Mouse (Mus musculus) CH12.LX (cell line): ENCODE measurements at regions not wholly inside any gene's neighbourhood (a gene's known extent, or its start where the extent isn't known, plus 50 kb on each side); places are given as distances from the start of the nearest gene placed in this dataset.

Source experiments
- DNase-seq: peaks from one replicate; pipeline ENCODE4 v3.0.0-alpha.2; 2013; ENCODE audit errors: extremely low read depth
- H3K27ac ChIP-seq: 2 replicates; pipeline ENCODE4 v1.5.1; 2012; ENCODE audit warnings: low read depth, mild to moderate bottlenecking, control low read depth, moderate library complexity; ENCODE audit not compliant: insufficient read depth
- H3K27me3 ChIP-seq: replicated peaks from 2 replicates; pipeline ENCODE3; 2012; ENCODE audit warnings: inconsistent platforms
- H3K36me3 ChIP-seq, 2 experiments: replicated peaks in 1 of 2; 2 replicates each; pipeline versions ENCODE3 to v1.6.1; 2012; ENCODE audit warnings: inconsistent platforms in 1 of 2, low read length in 1 of 2, mild to moderate bottlenecking in 1 of 2, mixed read lengths in 1 of 2, moderate library complexity in 1 of 2; ENCODE audit not compliant: control insufficient read depth in 1 of 2, insufficient read depth in 1 of 2
- H3K4me1 ChIP-seq, 2 experiments: 2 replicates each; pipeline ENCODE4 v1.6.1; 2012; ENCODE audit warnings: inconsistent platforms in 1 of 2, moderate library complexity in 1 of 2; ENCODE audit not compliant: insufficient read depth in 2 of 2, control insufficient read depth in 1 of 2
- H3K4me2 ChIP-seq: 2 replicates; pipeline ENCODE4 v1.6.1; 2012; ENCODE audit warnings: low read depth, mild to moderate bottlenecking, control low read depth; ENCODE audit not compliant: poor library complexity, insufficient read depth, severe bottlenecking
- H3K4me3 ChIP-seq, 3 experiments: fragments of 150-350 bp in 1 of 3; sonication (generic) in 1 of 3; replicated peaks in 1 of 3; 2 replicates each; pipeline versions ENCODE3 to v1.5.1; 2011 to 2012; ENCODE audit warnings: low read depth in 2 of 3, low read length in 2 of 3, mild to moderate bottlenecking in 2 of 3, moderate library complexity in 2 of 3, control low read depth in 1 of 3, improper control_type of control experiment in 1 of 3, inconsistent platforms in 1 of 3, mixed read lengths in 1 of 3; ENCODE audit not compliant: poor library complexity in 1 of 3
- H3K79me2 ChIP-seq: replicated peaks from 2 replicates; pipeline ENCODE4 v1.6.1; 2012; ENCODE audit warnings: mild to moderate bottlenecking, moderate library complexity; ENCODE audit not compliant: control insufficient read depth, poor library complexity, insufficient read depth, severe bottlenecking; ENCODE audit errors: extremely low read depth
- H3K9ac ChIP-seq: 2 replicates; pipeline ENCODE4 v1.6.1; 2012; ENCODE audit warnings: low read depth, mild to moderate bottlenecking, control low read depth, moderate library complexity; ENCODE audit not compliant: insufficient read depth
- H3K9me3 ChIP-seq: replicated peaks from 2 replicates; pipeline ENCODE3; 2012; ENCODE audit warnings: low read length, inconsistent platforms, mixed read lengths
- BHLHE40 ChIP-seq: IDR thresholded peaks from 2 replicates; pipeline ENCODE4 v1.6.1; 2011; ENCODE audit warnings: mild to moderate bottlenecking, low read depth, low read length, improper control_type of control experiment
- CHD1 ChIP-seq: IDR thresholded peaks from 2 replicates; pipeline ENCODE4 v1.6.1; 2012; ENCODE audit warnings: low read depth, low read length, improper control_type of control experiment, inconsistent platforms
- CHD2 ChIP-seq: IDR thresholded peaks from 2 replicates; pipeline ENCODE4 v1.6.1; 2011; ENCODE audit warnings: low read length, improper control_type of control experiment
- CTCF ChIP-seq, 2 experiments: IDR thresholded peaks in 1 of 2; conservative IDR thresholded peaks in 1 of 2; 2 replicates each; pipeline ENCODE4 v1.5.1; 2011 to 2012; ENCODE audit warnings: low read depth in 2 of 2, low read length in 2 of 2, improper control_type of control experiment in 1 of 2, inconsistent platforms in 1 of 2, mild to moderate bottlenecking in 1 of 2, moderate library complexity in 1 of 2
- E2F4 ChIP-seq: IDR thresholded peaks from 2 replicates; pipeline ENCODE4 v1.6.1; 2011; ENCODE audit warnings: low read depth, low read length, improper control_type of control experiment; ENCODE audit not compliant: insufficient replicate concordance
- ELF1 ChIP-seq: IDR thresholded peaks from 2 replicates; pipeline ENCODE4 v1.6.1; 2014; ENCODE audit warnings: low read depth, mild to moderate bottlenecking, inconsistent platforms, low read length, improper control_type of control experiment
- EP300 ChIP-seq: IDR thresholded peaks from 2 replicates; pipeline ENCODE4 v1.6.1; 2011; ENCODE audit warnings: low read length, improper control_type of control experiment
- ETS1 ChIP-seq: conservative IDR thresholded peaks from 2 replicates; pipeline ENCODE4 v1.6.1; 2012; ENCODE audit warnings: low read depth, mild to moderate bottlenecking, inconsistent platforms, low read length, improper control_type of control experiment, moderate library complexity
- GABPA ChIP-seq: IDR thresholded peaks from 2 replicates; pipeline ENCODE4 v1.6.1; 2012; ENCODE audit warnings: low read depth, low read length, improper control_type of control experiment, inconsistent platforms; ENCODE audit not compliant: insufficient replicate concordance
- HCFC1 ChIP-seq: IDR thresholded peaks from 2 replicates; pipeline ENCODE4 v1.6.1; 2012; ENCODE audit warnings: low read depth, mild to moderate bottlenecking, inconsistent platforms, low read length, improper control_type of control experiment
- IRF4 ChIP-seq: IDR thresholded peaks from 2 replicates; pipeline ENCODE4 v1.6.1; 2014; ENCODE audit warnings: low read depth, mild to moderate bottlenecking, inconsistent platforms, low read length, improper control_type of control experiment
- JUN ChIP-seq: IDR thresholded peaks from 2 replicates; pipeline ENCODE4 v1.6.1; 2011; ENCODE audit warnings: low read depth, mild to moderate bottlenecking, low read length, improper control_type of control experiment, moderate library complexity; ENCODE audit not compliant: insufficient read depth
- JUND ChIP-seq: conservative IDR thresholded peaks from 2 replicates; pipeline ENCODE4 v1.6.1; 2011; ENCODE audit warnings: low read depth, low read length, improper control_type of control experiment
- KAT2A ChIP-seq: IDR thresholded peaks from 2 replicates; pipeline ENCODE4 v1.6.1; 2012; ENCODE audit warnings: low read length, improper control_type of control experiment, inconsistent platforms; ENCODE audit not compliant: insufficient replicate concordance
- MAFK ChIP-seq: IDR thresholded peaks from 2 replicates; pipeline ENCODE4 v1.6.1; 2011; ENCODE audit warnings: low read length, improper control_type of control experiment; ENCODE audit not compliant: insufficient replicate concordance
- MAZ ChIP-seq: IDR thresholded peaks from 2 replicates; pipeline ENCODE4 v1.6.1; 2012; ENCODE audit warnings: low read depth, mild to moderate bottlenecking, inconsistent platforms, low read length, improper control_type of control experiment, moderate library complexity
- MEF2A ChIP-seq: IDR thresholded peaks from 2 replicates; pipeline ENCODE4 v1.6.1; 2014; ENCODE audit warnings: low read depth, mild to moderate bottlenecking, inconsistent platforms, low read length, improper control_type of control experiment, borderline replicate concordance
- MYC ChIP-seq: IDR thresholded peaks from 2 replicates; pipeline ENCODE4 v1.6.1; 2011; ENCODE audit warnings: low read depth, mild to moderate bottlenecking, improper control_type of control experiment, low read length
- NELFE ChIP-seq: IDR thresholded peaks from 2 replicates; pipeline ENCODE4 v1.6.1; 2011; ENCODE audit warnings: low read depth, low read length, improper control_type of control experiment
- NRF1 ChIP-seq: IDR thresholded peaks from 2 replicates; pipeline ENCODE4 v1.6.1; 2014; ENCODE audit warnings: low read depth, mild to moderate bottlenecking, inconsistent platforms, low read length, improper control_type of control experiment, moderate library complexity
- POLR2A ChIP-seq: IDR thresholded peaks from 2 replicates; pipeline ENCODE4 v1.6.1; 2011; ENCODE audit warnings: low read depth, mild to moderate bottlenecking, improper control_type of control experiment, low read length
- POLR2AphosphoS2 ChIP-seq: IDR thresholded peaks from 2 replicates; pipeline ENCODE4 v1.6.1; 2011; ENCODE audit warnings: low read depth, low read length, improper control_type of control experiment
- RAD21 ChIP-seq: IDR thresholded peaks from 2 replicates; pipeline ENCODE4 v1.6.1; 2011; ENCODE audit warnings: low read depth, mild to moderate bottlenecking, low read length, improper control_type of control experiment, moderate library complexity
- SIN3A ChIP-seq: IDR thresholded peaks from 2 replicates; pipeline ENCODE4 v1.6.1; 2012; ENCODE audit warnings: low read length, improper control_type of control experiment, inconsistent platforms
- SMC3 ChIP-seq: IDR thresholded peaks from 2 replicates; pipeline ENCODE4 v1.6.1; 2011; ENCODE audit warnings: low read depth, low read length, improper control_type of control experiment
- TBP ChIP-seq: conservative IDR thresholded peaks from 2 replicates; pipeline ENCODE4 v1.6.1; 2011; ENCODE audit warnings: low read depth, low read length, improper control_type of control experiment
- TCF12 ChIP-seq: IDR thresholded peaks from 2 replicates; pipeline ENCODE4 v1.6.1; 2014; ENCODE audit warnings: low read depth, mild to moderate bottlenecking, inconsistent platforms, low read length, improper control_type of control experiment
- UBTF ChIP-seq: IDR thresholded peaks from 2 replicates; pipeline ENCODE4 v1.6.1; 2012; ENCODE audit warnings: low read depth, mild to moderate bottlenecking, inconsistent platforms, low read length, improper control_type of control experiment, moderate library complexity
- USF1 ChIP-seq: IDR thresholded peaks from 2 replicates; pipeline ENCODE4 v1.6.1; 2014; ENCODE audit warnings: low read depth, mild to moderate bottlenecking, inconsistent platforms, low read length, improper control_type of control experiment
- USF2 ChIP-seq: conservative IDR thresholded peaks from 2 replicates; pipeline ENCODE4 v1.6.1; 2011; ENCODE audit warnings: low read depth, low read length, improper control_type of control experiment
- ZC3H11A ChIP-seq: IDR thresholded peaks from 2 replicates; pipeline ENCODE4 v1.6.1; 2012; ENCODE audit warnings: low read depth, mild to moderate bottlenecking, inconsistent platforms, low read length, improper control_type of control experiment
- ZKSCAN1 ChIP-seq: IDR thresholded peaks from 2 replicates; pipeline ENCODE4 v1.6.1; 2012; ENCODE audit warnings: low read depth, inconsistent platforms, low read length, improper control_type of control experiment, borderline replicate concordance
- ZMIZ1 ChIP-seq: IDR thresholded peaks from 2 replicates; pipeline ENCODE4 v1.6.1; 2012; ENCODE audit warnings: low read depth, mild to moderate bottlenecking, inconsistent platforms, low read length, improper control_type of control experiment
- ZNF384 ChIP-seq: IDR thresholded peaks from 2 replicates; pipeline ENCODE4 v1.6.1; 2012; ENCODE audit warnings: low read depth, low read length, improper control_type of control experiment, inconsistent platforms
- dilution Hi-C: fragments of 300-500 bp; cut with MboI; formaldehyde crosslinking; loops from 2 replicates; pipeline ENCODE4 v1.14.3; 2020; ENCODE audit warnings: low sequenced_read_pairs; ENCODE audit not compliant: extremely low pct_unique_long_range_greater_than_20kb, extremely low pct_ligation_motif_present
- in situ Hi-C: fragments of 300-500 bp; cut with MboI; formaldehyde crosslinking; loops from 3 replicates; pipeline ENCODE4 v1.14.3; 2019; ENCODE audit warnings: low sequenced_read_pairs, low pct_ligation_motif_present, low pct_unique_long_range_greater_than_20kb, mixed read lengths

GRCm38 (mm10) chr11:54192275-54192674 lies 57.2 kb downstream of the Csf2 start (continued):
- peak; percentile 54 for TF ChIP-seq TCF12
- TF ChIP-seq MAFK, result no peak
- no peak for TF ChIP-seq MAZ
- TF ChIP-seq IRF4, result peak; percentile 88
- peak; percentile 64 for TF ChIP-seq USF1
- TF ChIP-seq POLR2A, result no peak
- TF ChIP-seq E2F4, result no peak
- TF ChIP-seq USF2, result no peak; the same call in 1 of the 2 replicates
- peak; percentile 48; the same call in 1 of the 2 replicates for TF ChIP-seq SIN3A
- TF ChIP-seq NRF1, result no peak
- no peak for TF ChIP-seq UBTF
- TF ChIP-seq SMC3, result no peak
- no peak for TF ChIP-seq MYC
- no peak for TF ChIP-seq KAT2A
- TF ChIP-seq ZNF384, result no peak
- TF ChIP-seq GABPA, result no peak
- no peak for TF ChIP-seq POLR2AphosphoS2
- TF ChIP-seq ZMIZ1, result no peak

- Histone ChIP-seq H3K36me3 (no peaks in the 10 kb centered on the region), H3K79me2 (no peaks in the 10 kb centered on the region), H3K4me3 (no peak overlapping the region), H3K4me2 (no peak overlapping the region), H3K9ac (no peak overlapping the region), H3K27ac (no peak overlapping the region), H3K9me3 (no peaks in the 10 kb centered on the region), H3K27me3 (peaks cover 2% of the 10 kb centered on the region), H3K4me1 (peaks cover 31 to 43% of the 10 kb centered on the region in 2 experiments)
- in situ Hi-C loops (loop anchor here (5.0 kb wide), 1 partner anchor 36 kb away; no protein-coding TSS in a partner anchor), dilution Hi-C loops (no loop called here)
- no peak for DNase-seq
- TF ChIP-seq MEF2A (no peak), ZMIZ1 (no peak), ZNF384 (no peak), MAFK (0 out of 2 replicates have a peak, but pooled peaks have one; percentile 17), ELF1 (no peak), NELFE (no peak), TBP (no peak), USF2 (no peak), ZC3H11A (no peak), BHLHE40 (peak; percentile 67), UBTF (no peak), MYC (no peak), SMC3 (no peak), TCF12 (no peak), POLR2AphosphoS2 (no peak), IRF4 (no peak), HCFC1 (no peak), CTCF (conservative IDR thresholded peaks at IDR 0.05 in 1 of 2, IDR thresholded peaks at IDR 0.05 in 1 of 2; ENCODE audit: low read depth in 2 of 2, low read length in 2 of 2) (no peak), SIN3A (0 out of 2 replicates have a peak, but pooled peaks have one; percentile 29), CHD1 (no peak), JUND (peak; percentile 48; the same call in 1 of the 2 replicates), NRF1 (no peak), GABPA (no peak), POLR2A (no peak), RAD21 (no peak), CHD2 (no peak), ZKSCAN1 (no peak), JUN (no peak), EP300 (0 out of 2 replicates have a peak, but pooled peaks have one; percentile 23), ETS1 (peak; percentile 17; the same call in 1 of the 2 replicates), MAZ (no peak)
These were observed 61.6 kb downstream of the Csf2 start for GRCm38 (mm10) chr11:54187826-54188225.
